Mouse (Mus musculus) layer of hippocampus, adult 9-10 months (tissue): ENCODE measurements at regions not wholly inside any gene's neighbourhood (a gene's known extent, or its start where the extent isn't known, plus 50 kb on each side); places are given as distances from the start of the nearest gene placed in this dataset.

ENCODE experiments used
- DNase-seq: peaks from one replicate; pipeline ENCODE4 v3.0.0; 2022; ENCODE audit warnings: low spot score

DNA sequence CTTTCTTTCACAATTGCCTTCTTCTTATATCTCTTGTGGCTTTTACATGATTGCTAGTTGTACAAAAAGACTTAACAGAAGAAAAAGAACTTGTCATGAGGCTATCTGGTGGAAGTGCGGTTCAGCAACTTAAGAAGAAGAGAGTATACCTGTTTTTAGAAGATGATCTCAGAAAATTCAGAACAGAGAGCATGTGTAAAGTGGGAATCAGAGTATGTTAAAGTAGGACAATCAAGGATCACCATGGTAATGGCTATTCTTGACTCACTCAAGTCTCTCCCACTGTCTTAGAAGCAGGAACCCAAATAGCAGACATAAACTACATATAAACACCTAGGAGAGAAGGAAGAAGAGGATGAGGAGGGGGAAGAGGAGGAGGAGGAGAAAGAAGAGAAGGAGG, 857.9 kb upstream of the Nr2f1 start:
- no peak for DNase-seq

DNA sequence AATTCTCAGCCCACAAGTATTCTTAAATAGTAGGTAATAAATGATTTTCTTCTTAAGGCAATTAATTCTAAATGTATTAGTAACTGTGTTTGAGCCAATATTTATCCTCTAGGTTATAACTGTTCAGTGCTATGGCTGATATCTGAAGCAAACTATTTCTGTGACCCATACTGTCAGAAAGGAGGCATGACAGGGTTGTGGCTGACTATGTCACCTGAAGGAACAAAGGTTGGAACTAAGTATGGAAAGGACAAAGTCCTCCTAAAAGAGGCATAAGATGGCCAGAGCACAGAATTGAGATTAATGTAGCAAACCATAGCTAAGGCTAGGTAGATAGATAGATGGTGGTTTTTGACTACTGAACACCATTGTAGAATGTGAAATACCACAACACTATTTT, 854.9 kb upstream of the Nr2f1 start:
- no peak for DNase-seq

DNA sequence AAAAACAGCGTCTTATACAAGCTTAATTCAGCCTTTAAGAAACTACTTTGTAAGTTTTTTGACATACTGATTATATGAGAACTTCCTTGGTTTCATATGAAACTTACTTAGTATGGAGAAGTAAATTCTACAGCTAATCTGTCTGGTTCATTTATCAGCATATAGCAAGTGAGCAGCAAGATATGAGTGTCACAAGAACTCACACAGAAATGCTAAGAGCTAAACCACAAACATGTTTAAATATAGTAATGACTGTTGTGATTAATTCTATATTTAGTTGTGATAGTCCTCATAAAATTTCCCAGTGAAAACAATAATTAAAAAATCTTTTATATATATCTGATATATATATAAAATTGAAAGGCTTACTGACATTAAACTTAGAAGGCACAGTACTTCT, 853.9 kb upstream of the Nr2f1 start:
- no peak for DNase-seq

DNA sequence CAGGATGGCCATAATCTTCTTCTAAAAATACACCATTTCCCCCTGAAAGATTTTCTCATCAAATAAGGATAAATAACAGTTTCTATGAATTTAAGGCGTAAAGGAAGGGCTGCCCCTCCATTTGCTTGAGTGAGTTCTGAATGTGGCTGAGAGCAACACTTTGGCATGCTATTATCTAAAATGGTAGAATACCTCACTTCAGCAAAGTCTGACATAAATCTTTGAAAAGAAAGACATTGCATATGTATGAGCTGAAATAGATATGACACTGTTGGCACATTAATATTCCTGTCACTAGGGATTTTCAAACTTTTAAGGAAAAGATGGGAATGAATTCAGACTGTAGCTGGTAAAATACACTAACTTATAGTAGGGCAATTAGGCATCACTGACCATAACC, 847.7 kb upstream of the Nr2f1 start:
- DNase-seq = no peak

DNA sequence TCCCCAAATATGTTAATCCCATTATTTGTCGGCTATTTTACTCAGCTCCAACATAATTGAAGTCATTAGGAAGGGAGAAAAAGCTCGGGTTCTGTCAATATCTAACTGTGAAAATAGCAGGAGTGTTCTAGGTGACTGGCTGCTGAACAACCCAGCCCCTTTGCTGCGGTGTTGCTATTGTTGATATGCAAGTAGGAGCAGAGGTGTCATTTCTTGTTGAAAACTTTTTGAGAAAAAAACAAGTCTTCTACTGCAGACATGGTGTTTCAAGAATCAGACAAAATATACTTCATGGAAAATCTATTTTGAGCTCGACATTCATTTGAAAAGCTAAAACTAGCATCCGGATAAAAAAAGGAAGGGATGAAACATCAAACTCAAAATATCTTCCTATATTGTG, 845.1 kb upstream of the Nr2f1 start:
- DNase-seq = no peak

DNA sequence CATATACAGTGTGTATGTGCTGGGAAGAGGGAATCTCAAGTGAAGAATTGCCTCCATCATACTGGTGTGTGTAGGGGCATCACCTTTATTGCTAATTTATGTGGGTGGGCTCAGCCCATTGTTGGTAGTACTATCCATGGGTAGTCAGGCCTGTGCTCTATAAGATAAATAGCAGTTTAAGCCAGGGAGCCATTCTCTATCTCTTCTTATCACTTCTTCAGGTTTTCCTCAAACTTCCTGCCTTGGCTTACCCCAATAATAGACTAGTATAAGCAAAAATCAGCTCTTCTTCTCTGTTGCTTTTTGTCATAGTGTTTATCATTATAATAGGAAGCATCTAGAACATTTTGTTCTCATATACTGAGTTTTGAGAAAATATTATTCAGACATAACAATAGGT, 838.3 kb upstream of the Nr2f1 start:
- no peak for DNase-seq

DNA sequence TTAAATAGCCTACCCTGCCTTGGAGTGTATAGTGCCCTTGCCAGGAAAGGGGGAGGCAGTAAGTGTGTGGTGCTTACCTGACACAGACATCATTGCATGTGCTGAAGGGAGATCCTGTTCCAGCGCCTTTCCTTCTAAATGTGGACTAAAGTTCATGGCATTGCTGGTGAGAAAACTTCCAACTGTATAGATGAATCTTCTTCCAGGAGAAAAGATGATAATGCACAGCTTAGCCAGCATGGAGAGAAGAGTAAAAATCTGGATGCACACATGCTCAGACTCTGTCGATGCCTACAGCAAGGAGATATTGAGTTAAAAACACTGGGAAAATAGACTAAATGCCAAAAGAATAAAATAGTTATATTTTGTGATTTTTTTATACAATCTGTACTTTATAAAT, 835.7 kb upstream of the Nr2f1 start:
- DNase-seq = no peak

DNA sequence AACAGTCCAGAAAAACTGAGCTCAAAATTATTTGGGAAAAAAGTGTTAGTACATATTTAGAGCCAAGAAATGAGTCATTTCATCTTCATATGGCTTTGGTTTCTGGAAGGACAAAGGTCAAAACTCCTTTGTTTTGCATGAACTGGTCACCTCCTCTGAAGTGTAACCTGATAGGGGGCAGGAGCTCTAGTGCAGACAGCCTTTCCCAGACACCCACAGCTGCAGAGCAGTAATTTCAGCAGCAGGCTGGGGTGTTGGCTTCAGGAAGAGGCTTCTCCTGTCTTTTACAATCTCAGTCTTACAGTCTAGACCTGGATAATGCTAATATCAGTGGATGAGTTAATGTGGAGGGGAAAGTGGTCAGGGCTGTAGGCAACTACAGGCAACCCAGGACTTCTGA, 830.4 kb upstream of the Nr2f1 start:
- no peak for DNase-seq

DNA sequence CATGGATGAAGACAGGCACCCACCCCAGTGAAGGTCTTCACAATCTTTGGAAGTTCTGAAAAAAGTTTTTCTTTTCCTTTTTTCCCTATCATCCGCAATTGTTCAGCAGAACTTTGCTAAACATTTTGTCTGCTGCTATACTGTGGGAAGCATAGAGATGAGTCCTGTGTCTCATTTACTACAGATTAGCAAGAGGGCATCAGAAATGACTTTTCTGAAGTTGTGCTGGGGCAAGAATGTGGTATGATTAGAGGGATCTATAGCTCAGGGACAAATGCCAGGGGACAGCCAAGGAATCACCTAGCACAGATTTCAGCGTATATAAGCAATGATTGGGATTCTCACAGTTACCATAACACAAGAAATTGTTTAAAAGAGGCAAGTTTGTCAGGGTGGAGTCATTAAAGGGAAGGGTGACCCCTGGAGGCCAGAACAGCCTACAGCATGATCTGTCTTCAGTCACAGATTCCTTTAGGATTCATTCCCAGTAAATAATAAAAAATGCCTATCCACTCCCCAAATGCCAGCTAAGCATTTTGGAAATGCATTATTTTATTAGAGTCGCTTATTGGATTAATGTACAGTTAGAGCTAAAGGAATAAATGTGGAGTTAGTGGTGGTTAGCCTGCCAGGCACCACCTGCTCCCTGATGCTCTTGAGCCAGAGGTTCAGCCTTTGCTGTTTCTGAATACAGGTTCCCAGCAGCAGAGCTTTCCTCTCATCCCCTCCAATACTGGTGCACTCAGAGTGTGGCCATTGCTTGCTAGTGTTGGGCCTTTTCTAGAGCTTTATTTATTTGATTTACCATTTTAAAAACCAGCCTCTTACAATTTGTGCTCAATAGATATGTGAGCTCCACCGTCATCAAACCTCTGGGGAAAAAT, 828.6 kb upstream of the Nr2f1 start:
- DNase-seq = peak; percentile 24

DNA sequence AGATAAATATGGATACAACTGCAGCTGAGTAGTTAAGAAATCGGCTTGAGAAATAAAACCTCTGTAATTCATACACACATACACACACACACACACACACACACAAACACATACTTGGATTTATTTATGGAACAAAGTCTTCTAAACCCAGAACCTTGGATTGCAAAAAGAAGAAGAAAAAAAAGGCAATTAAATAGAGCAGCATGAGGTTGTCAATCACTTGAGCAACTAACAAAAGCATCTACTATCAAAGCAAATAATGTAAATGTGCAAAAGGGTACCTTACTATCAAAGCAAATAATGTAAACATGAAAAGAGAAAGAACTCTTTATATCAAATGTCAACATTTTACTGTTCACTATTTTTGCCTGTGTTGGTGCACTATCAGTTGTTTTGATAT, 826.1 kb upstream of the Nr2f1 start:
- no peak for DNase-seq

DNA sequence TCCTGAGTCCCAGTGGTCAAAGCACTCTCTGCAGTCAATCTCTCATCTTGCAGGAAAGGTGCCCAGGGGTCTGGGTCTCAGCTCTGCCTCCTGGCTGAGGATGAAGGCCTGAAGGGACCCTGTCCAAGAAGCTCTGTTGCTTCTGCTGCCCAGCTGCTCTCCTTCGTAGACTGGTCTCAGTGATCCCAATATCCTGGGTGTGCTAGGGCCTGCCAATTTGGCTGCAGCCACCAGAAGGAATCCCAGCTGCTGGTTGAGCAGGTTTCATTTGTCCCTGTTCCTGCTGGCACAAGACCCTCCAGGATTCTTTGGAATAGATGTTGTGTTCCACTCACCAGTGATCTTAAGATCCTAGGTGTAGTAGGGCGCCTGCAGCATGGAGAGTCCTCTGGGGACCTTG, 818.5 kb upstream of the Nr2f1 start:
- no peak for DNase-seq

DNA sequence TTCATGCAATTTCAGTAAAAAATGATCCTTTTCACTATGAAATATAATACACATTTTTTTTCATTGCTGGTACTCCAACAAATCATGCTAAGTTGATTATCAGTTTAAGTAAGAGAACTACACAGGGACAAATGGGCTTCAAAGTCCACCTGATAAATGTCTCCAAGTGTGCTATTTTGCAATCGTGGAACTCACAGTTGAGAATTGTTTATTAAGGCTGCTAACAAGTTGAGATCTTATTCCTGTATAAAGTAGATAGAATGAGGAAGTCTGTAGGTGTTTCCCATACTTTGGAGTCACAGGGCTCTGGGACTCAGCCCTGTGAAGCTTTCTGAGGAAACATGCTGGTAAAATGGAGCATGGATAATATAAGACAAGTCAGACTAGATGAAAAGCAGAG, 803.8 kb upstream of the Nr2f1 start:
- no peak for DNase-seq

DNA sequence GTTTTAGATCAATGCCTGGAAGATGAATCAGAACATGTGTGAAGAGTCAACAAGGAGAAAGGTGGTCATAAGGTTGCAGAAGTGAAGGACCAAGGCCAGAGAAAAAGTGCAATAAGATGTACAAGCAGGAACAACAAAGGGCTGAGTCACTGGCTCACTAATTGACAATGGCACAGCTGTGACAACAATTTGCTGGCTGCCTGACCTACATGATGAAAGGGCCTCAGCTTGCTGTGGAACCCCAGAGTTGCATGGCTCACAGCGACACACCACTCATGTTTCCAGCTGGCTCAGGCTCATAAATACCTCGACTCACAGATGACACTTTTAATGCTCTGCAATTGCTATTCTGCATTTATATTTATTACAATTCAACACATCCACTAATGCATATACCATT, 799.3 kb upstream of the Nr2f1 start:
- DNase-seq = no peak

DNA sequence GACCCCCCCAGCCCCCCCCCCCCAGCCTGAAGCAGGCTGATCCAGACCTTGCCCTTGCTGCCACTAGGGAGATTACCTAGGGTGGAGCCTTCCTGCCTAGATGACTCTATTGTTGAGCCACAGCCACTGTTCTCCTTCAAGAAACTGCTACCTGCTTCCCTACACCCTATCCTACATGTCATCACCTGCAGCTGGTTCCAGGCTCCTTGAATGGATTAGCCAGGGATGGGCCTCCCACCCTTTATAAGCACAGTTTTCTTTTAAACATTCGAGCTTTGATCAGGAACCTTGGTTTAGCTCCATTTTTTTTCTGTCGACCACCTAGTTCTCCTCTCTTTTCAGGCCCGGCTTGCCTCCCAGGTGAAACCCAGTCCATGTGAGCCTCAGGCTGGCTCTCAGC, 792.8 kb upstream of the Nr2f1 start:
- DNase-seq = no peak

DNA sequence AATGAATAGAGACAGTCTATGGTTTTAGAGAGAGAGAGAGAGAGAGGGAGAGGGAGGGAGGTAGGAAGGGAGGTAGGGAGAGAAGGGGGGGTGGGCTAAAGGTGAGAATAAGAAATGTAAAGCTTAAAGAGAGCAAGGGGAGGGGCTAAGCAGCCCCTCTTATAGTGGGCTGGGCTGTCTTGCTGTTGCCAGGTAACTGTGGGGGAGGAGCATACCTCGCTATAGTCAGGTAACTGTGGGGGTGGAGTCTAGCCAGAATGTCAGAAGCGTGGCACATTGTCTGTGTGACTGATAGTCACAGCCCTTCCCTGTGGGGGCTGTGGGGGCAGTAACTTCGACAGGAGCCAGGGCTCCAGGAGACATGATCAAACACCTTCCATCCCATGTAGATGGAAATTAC, 786.4 kb upstream of the Nr2f1 start:
- DNase-seq = no peak

DNA sequence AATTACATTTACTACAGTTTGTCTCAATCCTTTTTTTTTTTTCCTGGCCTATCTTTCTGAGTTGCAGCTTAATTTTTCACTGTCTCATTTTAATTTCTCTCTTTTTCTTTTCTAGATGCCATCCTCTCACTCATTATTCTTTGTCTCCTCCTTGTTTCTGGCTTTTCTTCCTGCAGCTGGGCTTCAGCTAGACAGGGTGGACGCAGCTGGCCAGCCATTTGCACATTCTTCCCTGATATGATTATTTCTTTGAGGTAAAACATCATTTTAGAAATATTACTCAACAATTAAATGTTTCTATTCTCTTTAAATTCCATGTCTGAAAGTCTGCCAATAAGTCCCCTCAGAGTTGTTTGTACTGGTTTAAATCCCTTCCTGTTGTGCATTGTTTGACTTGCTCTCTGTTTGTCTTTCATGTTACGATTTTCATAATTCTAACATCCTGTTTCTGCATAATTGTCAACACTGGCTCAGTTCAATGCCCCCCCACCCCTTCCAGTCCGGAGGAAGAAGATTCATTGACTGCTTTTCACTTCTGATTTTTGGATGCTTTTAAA, 777.7 kb upstream of the Nr2f1 start:
- DNase-seq = no peak

DNA sequence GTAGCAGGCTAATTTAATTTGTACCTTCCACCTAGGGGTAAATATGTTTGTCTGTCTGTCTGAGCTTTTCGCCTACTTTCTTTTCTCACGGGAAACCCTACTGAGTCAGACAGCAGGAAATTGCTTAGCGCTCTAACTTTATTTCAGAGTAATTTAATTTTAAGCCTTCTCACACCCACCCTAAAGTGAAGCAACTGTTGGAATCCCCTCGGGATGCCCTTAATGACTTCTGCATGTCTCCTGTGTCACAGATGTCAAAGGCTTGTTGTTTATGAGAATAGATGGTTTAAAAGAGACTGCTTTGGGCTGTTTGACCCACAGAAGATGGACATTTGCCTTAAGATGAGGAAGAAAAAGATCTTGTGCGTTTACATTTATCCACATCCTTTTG, 738.8 kb upstream of the Nr2f1 start:
- DNase-seq = no peak

DNA sequence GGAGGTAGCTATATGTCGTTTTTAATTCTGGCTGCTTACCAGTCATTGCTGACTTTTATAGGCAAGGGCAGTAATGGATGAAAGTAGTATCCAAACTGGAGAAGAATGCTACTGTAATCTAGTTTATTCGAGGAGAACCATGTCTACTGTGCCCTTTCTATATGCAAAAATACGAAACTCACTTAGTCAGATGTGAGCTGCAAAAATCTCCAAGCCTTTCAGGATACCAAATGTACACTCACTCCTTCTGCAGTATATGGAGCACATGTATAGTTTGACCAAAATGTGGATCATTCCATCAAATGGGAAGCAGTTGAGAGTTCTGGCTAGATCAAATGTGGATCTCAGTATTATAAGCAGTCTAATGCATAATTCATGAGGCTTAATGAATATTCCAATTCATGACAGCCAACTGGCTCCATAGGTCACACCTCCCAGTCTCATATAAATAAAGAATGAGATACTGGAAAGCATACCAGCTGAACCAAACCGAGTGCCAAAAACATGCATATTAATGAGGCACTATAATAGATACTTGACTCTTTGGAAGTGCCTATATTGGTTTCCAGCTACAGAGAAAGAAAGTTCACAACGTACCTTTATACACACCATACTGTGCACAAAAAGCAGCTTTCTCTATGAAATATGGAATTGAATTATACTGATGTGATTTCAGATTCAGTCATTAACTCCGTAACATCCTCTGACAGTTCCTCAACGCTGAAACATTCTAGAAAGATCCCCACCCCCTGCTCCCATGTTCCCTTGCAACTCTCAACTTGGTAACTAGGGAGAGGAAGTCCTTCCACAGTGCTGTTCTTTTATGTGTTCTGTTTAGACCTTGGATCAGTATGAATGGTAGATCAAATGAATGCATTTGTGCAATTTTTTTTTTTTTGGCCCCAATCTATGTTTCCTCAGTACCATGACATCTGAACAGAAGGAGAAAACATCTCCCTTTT, 738.1 kb upstream of the Nr2f1 start:
- DNase-seq = no peak

DNA sequence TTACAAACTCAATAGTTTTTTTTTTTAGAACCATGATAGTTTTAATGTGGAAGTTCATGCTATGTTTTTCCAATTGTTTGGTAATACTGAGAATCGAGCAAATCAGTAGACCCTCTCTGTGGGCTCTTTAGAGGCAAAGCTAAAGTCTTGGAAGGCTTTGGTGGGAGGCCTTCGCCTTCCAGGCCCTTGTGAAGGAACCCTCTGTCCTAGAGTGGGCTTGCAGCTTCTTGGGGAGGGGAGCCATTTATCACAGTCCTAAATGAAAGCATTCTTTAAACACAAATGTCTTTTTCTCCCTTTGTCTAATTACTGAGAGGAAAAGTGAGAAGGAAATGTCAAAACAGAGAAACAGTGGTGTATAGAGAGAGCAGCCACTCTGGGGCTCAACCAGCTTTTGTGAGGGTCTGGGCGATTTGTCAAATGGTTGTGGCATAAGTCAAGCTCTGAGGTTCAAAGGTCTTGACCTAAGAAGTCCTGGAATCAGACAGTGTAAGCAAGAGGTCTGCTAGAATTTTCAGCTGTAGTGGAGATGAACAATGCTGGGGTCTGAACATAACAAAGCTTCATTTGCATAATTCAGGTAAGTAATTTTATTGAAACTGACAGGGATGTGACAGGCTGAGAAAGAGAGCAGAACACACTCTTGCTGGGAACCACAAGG, 736.6 kb upstream of the Nr2f1 start:
- DNase-seq = no peak

DNA sequence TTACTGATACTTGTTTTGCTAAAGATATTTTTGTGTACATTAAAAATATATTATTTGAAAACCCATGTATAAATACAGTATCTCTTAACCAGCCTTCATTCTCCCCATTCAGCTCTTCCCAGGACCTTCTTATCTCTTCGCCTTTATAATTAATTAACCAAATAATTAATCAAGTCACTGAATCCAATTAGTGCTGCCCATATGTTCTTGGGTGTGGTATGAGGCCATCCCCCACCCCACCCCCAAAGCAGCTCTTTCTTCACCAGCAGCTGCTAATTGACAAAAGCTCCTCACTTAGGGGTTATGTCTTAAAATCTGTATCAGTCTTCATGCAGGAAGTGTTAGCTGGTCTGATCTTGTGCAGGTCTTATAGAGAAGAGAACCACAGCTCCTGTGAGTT, 728.8 kb upstream of the Nr2f1 start:
- no peak for DNase-seq

DNA sequence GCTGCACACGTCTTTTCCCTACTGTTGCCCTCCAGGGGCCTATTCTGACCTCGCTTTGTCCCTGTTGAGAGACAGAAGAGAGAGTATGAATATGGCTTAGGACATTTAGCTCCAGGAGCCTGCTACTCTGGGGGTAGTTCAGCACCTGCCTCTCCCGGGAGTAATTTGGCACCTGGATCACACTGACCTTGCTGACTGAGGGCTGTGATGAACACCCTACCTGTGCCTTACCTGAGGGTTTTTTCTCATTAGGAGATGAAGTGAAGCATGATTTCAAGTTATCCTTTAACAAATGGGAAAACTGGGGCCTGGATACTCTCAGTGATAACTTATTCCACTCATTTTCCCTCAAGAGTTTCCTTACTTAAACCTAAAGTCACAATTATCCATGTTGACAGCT, 721.2 kb upstream of the Nr2f1 start:
- no peak for DNase-seq

DNA sequence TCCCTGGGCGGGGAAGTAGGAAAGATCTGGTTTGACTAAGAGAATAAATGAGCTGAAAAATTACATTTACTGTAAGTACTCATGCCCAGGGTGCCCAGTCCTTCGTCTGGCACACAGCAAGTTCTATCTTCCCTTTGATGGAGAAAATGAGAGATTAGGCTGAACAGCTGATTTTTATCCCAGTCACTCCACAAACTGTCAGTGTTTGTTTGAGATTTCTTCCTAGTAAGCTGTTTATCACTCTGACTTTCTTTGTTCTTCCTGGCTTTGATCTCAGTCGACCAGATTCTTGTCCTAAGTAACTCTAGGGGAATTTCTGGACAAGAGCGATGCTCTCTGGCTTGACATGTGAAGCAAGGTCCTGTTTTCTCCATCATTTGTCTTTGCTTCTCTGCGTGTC, 710.3 kb upstream of the Nr2f1 start:
- DNase-seq = no peak
